Mouse (Mus musculus) forelimb bud, embryonic 11.5 days (tissue): Measurements from ENCODE around the gene Trim16.

ENCODE experiments used
- DNase-seq: peaks from one replicate; pipeline ENCODE4 v3.0.0-alpha.2; 2012; ENCODE audit warnings: low read depth, low spot score

Gene Trim16

DNA sequence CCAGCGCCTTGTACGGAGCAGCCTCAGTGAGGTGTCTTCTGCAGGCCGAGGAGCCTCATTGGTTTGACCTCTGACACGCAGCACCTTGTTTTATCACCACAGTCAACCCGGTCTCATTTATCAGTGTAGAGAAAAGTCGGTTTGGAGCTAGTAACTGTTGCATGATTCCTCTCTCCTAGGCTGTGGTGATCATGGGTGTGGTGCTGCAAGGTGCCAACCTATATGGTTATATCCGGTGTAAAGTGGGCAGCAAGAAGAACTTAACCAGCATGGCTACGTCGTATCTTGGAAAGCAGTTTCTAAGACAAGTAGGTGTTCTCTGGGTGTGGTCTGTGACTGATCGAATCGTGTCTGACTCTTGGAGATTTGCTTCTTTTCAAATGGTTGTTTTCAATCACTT lies 71.7 kb downstream of the Trim16 start:
- DNase-seq, result no peak
